Mouse (Mus musculus) lung, postnatal 0 days (tissue): Measurements from ENCODE around the gene Snx30.

Source experiments
- CTCF ChIP-seq: IDR thresholded peaks from 2 replicates; pipeline ENCODE4 v1.5.1; 2016; ENCODE audit warnings: antibody characterized with exemption, mild to moderate bottlenecking
- EP300 ChIP-seq: IDR thresholded peaks from 2 replicates; pipeline ENCODE4 v1.6.1; 2016; ENCODE audit warnings: antibody characterized with exemption, mild to moderate bottlenecking, control low read depth

DNA sequence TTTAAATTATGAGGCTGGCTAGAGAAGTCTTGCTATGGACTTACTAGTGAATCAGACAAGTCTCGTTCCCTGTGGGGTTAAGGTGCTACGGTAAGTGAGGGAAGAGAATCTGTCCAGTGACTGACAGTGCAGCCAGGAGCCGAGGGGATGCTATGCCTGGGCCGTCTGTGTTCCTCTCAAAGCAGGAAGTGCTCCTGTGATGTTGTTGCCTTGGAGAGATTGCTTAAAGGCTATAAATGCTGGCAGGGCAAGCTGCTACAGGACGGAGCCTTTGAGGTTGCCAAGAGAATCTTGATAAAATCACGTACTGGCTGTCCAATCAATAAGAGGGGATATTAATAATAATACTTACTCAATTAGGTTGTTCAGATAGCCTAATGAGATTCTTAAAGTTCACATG lies 27.2 kb downstream of the Snx30 start:
- TF ChIP-seq CTCF (no peak), EP300 (no peak)
